Mouse (Mus musculus): ENCODE measurements at regions not wholly inside any gene's neighbourhood (a gene's known extent, or its start where the extent isn't known, plus 50 kb on each side); places are given as distances from the start of the nearest gene placed in this dataset.
A peak's percentile ranks its signal among the peaks of the same experiment; 100 is the strongest.

- TF ChIP-seq CHD2 (IDR thresholded peaks at IDR 0.05; ENCODE audit: low read depth, low read length): no peak
- TF ChIP-seq ZC3H11A (IDR thresholded peaks at IDR 0.05; ENCODE audit: borderline replicate concordance, low read depth, low read length): peak; percentile 8; the same call in 1 of the 2 replicates
- TF ChIP-seq ZNF384 (IDR thresholded peaks at IDR 0.05; ENCODE audit: low read depth, low read length): no peak
- TF ChIP-seq MAFK (IDR thresholded peaks at IDR 0.05; ENCODE audit: insufficient read depth, low read depth, low read length): no peak
Observed at GRCm38 (mm10) chr15:88468810-88469209, 131.3 kb upstream of the Zdhhc25 start.

Data from ES-E14 (cell line).